Mouse (Mus musculus) adrenal gland, adult 8-10 months (tissue): ENCODE measurements around the gene Ppm1h. TPM values are rescaled to one million over a fixed set of nuclear protein-coding genes. Genes with fewer than 3 reads are reported as not detected.

ENCODE experiments used
- DNase-seq: peaks from one replicate; pipeline ENCODE4 v3.0.0; 2022
- total RNA-seq, 4 experiments: library from RNA; stranded (reverse); gene quantifications; 2 replicates each; pipeline ENCODE4 v1.2.4; 2022

Gene Ppm1h
- total RNA-seq, 4 experiments from 2014 or later: 20.7 to 25.8 (median 24.2) TPM

- no peak for DNase-seq
Measured at GRCm38 (mm10) chr10:122770987-122771386, 92.4 kb downstream of the Ppm1h start.

- DNase-seq: no peak
Measured at GRCm38 (mm10) chr10:122774169-122774568, 95.6 kb downstream of the Ppm1h start.

- no peak for DNase-seq
Measured at GRCm38 (mm10) chr10:122777436-122777835, 98.9 kb downstream of the Ppm1h start.

GRCm38 (mm10) chr10:122777939-122778655 is 99.5 kb downstream of the Ppm1h start:
- no peak for DNase-seq

- no peak for DNase-seq
Measured at GRCm38 (mm10) chr10:122779351-122779750, 100.8 kb downstream of the Ppm1h start.

GRCm38 (mm10) chr10:122782755-122783154 is 104.2 kb downstream of the Ppm1h start:
- DNase-seq: no peak

- no peak for DNase-seq
Measured at GRCm38 (mm10) chr10:122789648-122790170, 111.1 kb downstream of the Ppm1h start.

GRCm38 (mm10) chr10:122792021-122792966 is 113.7 kb downstream of the Ppm1h start:
- DNase-seq: no peak

- no peak for DNase-seq
Measured at GRCm38 (mm10) chr10:122793193-122793592, 114.6 kb downstream of the Ppm1h start.

GRCm38 (mm10) chr10:122794187-122794850 is 115.8 kb downstream of the Ppm1h start:
- peak; percentile 41 for DNase-seq

- DNase-seq: no peak
Measured at GRCm38 (mm10) chr10:122797955-122798354, 119.4 kb downstream of the Ppm1h start.

- DNase-seq: no peak
Measured at GRCm38 (mm10) chr10:122800003-122800731, 121.6 kb downstream of the Ppm1h start.

GRCm38 (mm10) chr10:122800732-122801110 is 122.2 kb downstream of the Ppm1h start:
- DNase-seq: no peak

- no peak for DNase-seq
Measured at GRCm38 (mm10) chr10:122802218-122802617, 123.7 kb downstream of the Ppm1h start.

GRCm38 (mm10) chr10:122802901-122803300 is 124.3 kb downstream of the Ppm1h start:
- no peak for DNase-seq

GRCm38 (mm10) chr10:122803906-122804305 is 125.3 kb downstream of the Ppm1h start:
- DNase-seq: peak; percentile 37

- no peak for DNase-seq
Measured at GRCm38 (mm10) chr10:122805866-122806265, 127.3 kb downstream of the Ppm1h start.

GRCm38 (mm10) chr10:122807127-122808105 is 128.9 kb downstream of the Ppm1h start:
- peak; percentile 43 for DNase-seq

GRCm38 (mm10) chr10:122808186-122808585 is 129.6 kb downstream of the Ppm1h start:
- no peak for DNase-seq

- no peak for DNase-seq
Measured at GRCm38 (mm10) chr10:122809851-122810250, 131.3 kb downstream of the Ppm1h start.

GRCm38 (mm10) chr10:122815094-122815493 is 136.5 kb downstream of the Ppm1h start:
- peak; percentile 82 for DNase-seq
